Mouse (Mus musculus) urinary bladder, postnatal 4 days (tissue): ENCODE results near the gene Eps8.

Experiments used
- DNase-seq, 2 experiments: peaks; one replicate each; pipeline ENCODE4 v3.0.0; 2021 to 2022; ENCODE audit warnings: low spot score in 2 of 2

The Eps8 gene

DNA sequence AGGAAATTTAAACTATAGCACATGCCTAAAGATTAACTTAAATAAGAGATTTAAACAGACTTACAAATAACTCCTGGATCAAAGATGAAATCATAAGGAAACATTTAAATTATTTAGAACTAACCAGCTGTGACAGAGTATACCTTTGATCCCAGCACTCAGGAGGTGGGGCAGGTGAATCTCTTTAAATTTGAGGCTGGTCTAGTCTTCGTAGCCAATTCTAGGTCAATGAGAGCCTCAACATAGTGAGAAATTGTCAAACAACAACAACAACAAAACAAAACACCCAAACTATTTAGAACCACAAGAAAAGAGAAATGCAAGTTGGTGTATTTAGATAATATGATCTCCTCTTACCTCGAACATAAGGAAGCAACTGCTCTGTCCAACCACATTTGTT, at the start of gene Eps8:
Gene Eps8, minus strand, starts transcription at position 101 of the 400 bp plus-strand sequence.
- no peak for DNase-seq

DNA sequence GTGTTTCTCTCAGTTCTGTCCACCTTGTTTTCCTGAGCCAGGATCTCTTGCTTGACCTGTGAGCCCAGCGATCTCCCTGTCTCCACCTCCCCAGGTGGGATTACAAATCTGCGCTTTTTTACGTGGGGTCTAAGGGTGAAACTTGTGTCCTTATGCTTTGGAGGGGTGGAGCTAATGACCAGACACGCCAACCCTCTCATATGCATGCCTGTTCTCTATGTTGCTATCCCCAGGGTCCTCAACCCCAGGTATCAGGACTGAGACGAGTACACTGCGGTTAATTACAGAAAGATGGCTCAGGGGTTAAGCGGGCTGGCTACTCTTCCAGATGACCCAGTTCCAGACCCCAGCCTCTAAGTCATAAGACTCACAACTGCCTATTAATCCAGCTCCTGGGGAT, 48.8 kb upstream of the Eps8 start:
- DNase-seq, result no peak

- DNase-seq, result no peak
Measured at GRCm38 (mm10) chr6:137702918-137703317, 48.2 kb upstream of the Eps8 start.

GRCm38 (mm10) chr6:137702186-137702585, 47.5 kb upstream of the Eps8 start:
- DNase-seq, result no peak

DNA sequence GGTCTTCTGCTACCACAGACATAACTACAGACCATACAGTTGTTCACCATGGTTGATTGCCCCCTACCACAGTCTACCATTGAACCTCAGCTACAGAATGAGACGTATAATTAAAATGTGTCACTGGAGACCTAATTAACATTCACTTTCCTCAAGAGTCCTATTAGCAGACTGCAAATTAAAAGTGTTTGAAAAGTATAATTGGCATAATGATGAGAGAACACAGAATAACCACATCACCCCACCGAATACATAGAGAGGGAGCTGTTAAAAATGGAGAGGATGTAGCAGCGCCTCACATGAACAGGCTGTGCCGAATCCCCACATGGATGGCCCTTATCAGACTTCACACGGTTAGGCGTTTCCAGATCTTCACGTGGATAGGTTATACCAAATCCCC, 44.8 kb upstream of the Eps8 start:
- DNase-seq, result no peak

DNA sequence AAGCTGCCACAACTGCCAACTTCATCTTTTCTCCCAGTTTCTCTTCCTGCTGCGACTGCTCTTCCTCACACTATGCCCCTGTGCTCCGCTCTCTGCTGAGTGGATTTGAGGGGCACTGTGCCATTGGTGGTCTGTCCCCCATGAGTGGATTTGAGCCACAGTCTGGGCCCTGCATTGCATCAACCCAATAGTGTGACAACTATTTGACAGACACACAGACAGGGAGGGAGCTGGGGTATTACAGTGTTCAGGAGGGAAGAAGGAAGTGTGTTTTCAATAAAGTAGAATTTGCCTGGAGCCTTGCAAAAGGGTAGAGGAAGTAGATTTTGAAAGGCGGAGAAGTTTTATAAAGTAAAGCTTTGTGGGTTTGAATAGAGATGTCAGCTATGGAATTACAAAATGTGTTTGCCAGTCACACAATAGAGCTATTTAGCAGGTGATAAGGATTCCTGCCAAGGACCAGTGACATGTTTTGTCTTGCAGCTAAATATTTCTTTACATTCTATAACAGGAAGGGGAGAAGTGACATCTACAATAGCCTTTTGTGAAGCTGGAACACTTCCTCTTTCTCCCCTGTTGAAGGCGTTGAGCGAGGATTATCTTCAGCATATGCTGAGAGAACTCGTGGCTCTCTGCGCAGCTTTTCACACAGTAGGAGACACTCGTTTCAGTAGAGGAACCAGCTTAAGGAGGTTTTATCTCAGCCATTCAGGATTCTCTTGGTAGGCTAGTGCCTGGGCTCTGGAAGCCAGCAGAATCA, 41.9 kb upstream of the Eps8 start:
- DNase-seq, result no peak

- DNase-seq, result no peak
Measured at GRCm38 (mm10) chr6:137695046-137695445, 40.4 kb upstream of the Eps8 start.

DNA sequence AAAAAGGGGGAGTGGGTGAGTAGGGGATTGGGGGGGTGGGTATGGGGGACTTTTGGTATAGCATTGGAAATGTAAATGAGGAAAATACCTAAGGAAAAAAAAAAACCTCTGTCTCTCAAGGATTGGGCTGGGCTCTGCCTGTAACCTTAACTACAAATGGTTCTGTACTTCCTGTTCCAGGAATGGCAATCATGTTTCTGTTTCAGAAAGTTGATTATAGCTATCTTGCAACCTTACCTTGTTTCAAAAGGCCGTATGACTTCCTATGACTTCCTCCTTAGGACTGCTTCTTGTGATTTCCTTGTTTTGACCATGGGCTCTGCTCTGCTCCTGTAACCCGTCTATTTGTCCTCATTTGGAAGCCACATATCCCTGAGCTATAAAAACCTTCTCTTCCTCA, 39.6 kb upstream of the Eps8 start:
- DNase-seq, result no peak

DNA sequence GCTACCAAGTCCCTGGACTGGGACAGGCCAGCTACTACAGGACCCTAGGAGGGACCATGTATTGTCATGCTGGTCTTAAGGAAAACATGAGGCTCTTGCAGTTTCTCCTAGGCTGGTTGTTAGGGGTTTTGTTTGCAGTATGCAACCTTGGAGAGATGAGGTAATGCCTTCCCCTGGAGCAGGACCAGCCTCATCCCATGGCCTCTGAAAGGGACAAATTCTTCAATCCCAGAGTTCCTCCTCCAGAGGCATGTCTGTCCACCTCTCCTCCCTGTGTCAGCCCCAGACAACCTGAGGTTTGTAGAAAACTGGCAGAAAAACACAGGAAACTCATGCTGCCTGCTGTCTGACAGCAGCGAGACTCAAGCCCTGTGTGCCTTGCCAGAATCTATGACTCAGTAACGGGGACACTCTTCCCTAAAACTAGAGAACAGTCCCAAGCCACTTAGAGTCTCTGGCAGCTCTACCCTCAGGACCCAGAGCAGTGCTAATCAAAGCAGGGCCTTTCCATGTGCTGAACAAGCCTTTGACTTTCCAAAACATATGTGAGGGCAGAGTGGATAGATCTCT, 36.0 kb upstream of the Eps8 start:
- DNase-seq, result no peak

DNA sequence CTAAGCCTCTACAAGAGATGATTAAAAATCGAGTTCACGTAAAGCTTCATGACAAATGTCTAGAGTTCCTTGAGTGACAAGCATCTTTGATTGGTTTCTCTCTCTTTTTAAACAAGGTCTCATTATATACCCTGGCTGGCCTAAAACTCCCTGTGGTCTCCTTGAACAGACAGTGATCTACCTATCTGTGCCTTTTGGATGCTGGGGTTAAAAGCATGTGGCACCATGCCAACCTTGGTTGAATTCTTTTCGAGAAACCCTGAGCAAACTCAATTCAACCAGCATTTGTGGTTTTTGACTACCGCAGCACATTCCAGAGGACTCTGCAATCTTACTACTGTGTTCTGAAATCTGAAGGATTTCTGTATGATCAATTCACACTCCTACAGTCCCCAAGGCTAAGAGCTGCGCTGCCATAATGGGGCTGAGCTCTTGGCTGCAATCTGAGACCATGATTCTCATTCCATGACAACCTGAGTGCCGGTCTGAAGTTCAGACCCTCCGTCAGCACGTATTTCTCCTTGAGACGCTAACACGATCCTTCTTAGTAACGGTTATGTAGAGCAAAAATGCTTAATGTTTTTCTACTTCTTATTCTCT, 33.9 kb upstream of the Eps8 start:
- DNase-seq, result no peak

DNA sequence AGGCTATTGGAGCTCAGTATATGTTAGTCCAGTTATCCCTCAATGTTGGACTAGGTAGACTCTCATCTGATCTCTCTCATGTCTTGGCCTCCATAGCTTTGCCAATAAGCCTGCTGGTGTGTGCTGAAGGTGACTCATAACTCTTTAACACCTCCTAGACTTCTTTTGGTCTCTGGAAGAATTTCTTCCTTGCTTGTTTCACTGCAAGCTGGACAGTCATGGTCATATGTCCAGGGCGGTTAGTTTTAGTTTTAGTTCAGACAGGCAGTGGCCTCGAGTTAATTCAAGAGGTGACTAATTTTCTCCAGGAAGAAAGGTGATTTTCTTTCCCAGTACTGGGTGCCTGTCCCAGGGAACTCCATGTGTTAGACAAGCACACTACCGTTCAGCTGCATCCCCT, 33.4 kb upstream of the Eps8 start:
- no peak for DNase-seq

DNA sequence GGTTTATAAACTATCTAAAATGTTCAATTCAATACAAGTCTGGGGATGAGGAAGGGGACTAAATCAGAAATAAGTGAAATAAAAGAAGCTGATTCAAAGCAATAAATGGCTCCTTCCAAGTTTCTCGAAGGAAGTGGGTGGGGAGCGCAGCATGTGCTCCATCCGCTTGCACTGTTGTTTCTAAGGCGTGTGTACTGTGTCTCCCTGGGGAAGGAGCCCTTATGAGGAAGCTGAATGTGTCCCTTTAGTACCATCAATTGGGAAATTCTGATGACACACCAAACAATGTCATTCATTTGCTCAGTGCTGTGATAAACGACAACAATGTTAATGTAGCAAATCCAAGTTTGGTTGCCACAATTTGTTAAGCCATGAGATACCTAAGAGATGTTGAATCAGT, 33.0 kb upstream of the Eps8 start:
- no peak for DNase-seq

DNA sequence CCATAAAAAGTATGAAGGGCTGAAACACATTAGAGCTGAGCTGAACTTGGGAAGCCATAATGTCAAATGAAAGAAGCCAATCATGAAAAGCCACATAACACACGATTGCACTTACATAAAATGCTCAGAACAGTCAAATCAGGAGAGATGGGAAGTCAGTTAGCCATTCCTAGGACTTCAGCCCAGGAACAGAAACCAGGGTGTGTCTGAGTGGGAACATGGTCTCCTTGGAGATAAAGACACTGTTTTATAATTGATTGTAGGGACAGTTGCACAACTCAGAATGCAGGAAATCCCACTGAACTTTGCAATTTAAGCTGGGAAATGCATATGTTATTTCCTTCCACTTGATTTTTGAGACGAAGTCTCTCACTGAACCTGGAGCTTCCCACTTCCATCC, 28.0 kb upstream of the Eps8 start:
- DNase-seq, result no peak

- no peak for DNase-seq
Measured at GRCm38 (mm10) chr6:137681000-137681399, 26.3 kb upstream of the Eps8 start.

GRCm38 (mm10) chr6:137676581-137676980, 21.9 kb upstream of the Eps8 start:
- no peak for DNase-seq

- no peak for DNase-seq
Measured at GRCm38 (mm10) chr6:137675556-137675955, 20.9 kb upstream of the Eps8 start.

DNA sequence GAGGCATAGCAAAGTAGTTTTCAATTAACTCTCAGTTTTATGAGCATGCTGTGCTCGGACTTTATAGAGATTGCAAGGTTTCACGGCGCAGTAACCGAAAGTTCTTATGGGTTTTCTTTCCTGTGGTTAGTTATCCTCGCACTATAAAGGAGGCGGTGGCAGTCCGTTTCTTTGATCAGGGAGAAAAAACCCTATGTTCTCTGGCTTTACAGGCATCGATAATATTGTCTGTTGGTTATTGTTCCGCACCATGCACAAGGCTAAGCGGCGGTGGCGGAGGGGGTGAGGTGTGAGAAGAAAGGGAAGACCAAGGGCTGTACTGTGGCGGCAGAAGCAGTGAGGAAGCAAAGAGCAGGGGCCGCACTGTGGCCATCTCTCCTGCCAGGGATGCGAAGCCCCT, 18.6 kb upstream of the Eps8 start:
- DNase-seq, result no peak

DNA sequence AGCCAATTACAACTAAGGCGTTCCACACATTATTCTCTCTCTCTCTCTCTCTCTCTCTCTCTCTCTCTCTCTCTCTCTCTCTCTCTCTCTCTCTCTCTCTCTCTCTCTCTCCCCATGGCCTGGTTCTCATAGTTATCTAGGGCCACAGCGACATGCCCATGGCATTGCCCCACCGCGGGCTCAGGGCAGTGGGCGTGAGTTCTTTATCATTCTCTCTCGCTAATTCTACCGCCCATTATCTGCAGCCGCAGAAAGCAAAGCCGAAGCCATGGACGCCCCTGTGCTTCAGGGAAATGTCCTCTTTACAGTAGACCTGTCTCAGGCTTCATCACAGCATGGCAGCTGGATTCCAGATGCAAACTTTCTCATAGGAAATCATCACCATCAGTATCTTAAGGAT, 16.9 kb upstream of the Eps8 start:
- DNase-seq, result no peak

DNA sequence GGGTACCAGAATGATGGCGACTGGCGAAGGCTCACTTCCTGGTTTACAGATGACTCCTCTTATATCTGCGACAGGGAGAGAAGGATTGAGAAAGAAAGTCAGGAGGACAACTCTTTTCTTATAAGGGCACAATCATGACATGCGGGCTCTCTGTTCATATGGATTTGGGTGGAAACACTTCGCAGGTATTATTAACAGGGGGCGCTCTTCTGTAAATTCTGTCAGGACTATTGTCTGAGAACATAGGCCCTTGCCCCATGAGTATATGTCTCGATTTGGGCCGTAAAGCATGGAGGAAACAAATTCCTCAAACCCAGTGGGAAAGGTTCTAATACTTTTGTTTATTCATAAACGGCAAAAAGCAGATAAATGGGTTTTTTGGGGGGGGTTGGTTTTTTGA, 16.1 kb upstream of the Eps8 start:
- DNase-seq, result no peak

DNA sequence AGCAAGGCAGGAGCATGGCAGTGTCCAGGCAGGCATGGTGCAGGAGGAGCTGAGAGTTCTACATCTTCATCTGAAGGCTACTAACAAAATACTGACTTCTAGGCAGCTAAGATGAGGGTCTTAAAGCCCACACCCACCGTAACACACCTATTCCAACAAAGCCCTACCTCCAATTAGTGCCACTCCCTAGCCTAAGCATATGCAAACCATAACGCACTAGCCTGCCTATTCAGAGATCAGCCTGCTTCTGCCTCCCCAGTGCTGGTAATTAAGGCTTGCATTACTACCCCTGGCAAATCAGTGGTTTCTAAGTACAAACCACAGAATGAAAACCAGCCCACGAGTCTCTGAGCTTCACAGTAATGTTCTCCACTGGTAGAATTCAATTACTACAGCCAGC, 15.2 kb upstream of the Eps8 start:
- DNase-seq, result no peak

GRCm38 (mm10) chr6:137669433-137669832, 14.8 kb upstream of the Eps8 start:
- no peak for DNase-seq

- no peak for DNase-seq
Measured at GRCm38 (mm10) chr6:137668331-137668730, 13.7 kb upstream of the Eps8 start.

DNA sequence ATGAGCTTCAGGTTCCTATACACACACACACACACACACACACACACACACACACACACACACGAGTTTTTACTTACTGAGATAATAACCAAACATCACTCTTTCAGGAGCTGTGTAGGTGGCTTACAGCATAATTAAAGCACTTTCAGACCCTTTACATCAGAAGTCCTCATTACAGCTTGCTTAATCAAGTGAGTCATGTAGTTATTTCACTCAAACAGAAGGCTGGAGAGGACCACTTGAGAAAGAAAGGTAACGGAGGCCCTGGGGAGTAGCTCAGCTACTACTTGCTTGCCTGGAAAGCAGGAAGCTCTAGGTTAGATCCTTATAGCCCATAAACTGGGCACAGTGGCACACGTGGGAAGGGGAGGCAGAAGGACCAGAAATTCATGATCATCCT, 13.0 kb upstream of the Eps8 start:
- no peak for DNase-seq
